Comparison of ENCODE assay signal across 24 mouse cellular contexts in the genomic region with DNA sequence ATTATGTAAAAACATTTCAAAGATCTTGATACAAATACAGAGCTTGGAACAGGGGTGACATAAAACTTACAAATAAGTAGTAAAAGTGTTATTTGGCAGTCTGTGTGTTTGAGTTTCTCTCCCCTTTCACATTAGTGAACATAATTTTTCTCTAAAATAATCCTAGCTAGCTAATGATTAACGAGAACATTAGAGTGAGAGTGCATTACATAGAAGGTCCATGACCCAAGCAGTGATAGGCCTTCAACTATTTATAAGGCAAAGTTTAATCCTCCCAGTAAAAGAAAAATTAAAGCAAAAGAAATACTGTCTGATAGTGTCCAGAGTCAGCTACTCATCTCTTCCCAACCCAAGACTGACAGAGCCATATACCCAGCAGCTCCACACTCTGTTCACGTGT.
"Had no signal": no experiment of that assay in that cellular context is flagged by ENCODE, and none has a peak within 500 bp of the region (broad histone marks: within the 10 kb centered on the region; RNA-seq: fewer than 3 reads in every experiment).

No protein-coding gene starts in this region.

- H3K4me1 ChIP-seq: heart, embryonic 10.5 days; heart, embryonic 12.5 days; hindbrain, embryonic 10.5 days; hindbrain, embryonic 12.5 days; kidney, embryonic 15.5 days; limb, embryonic 10.5 days; limb, embryonic 12.5 days; liver, embryonic 12.5 days had no signal

- H3K27me3 ChIP-seq: heart, embryonic 12.5 days; hindbrain, embryonic 12.5 days; kidney, embryonic 15.5 days; limb, embryonic 12.5 days; liver, embryonic 12.5 days had no signal

- H3K4me3 ChIP-seq: gastrocnemius, adult 2 months; heart, embryonic 10.5 days; heart, embryonic 12.5 days; hindbrain, embryonic 10.5 days; hindbrain, embryonic 12.5 days; kidney, embryonic 15.5 days; limb, embryonic 10.5 days; limb, embryonic 12.5 days; liver, embryonic 12.5 days had no signal

- H3K27ac ChIP-seq: gastrocnemius, adult 2 months; heart, embryonic 10.5 days; hindbrain, embryonic 10.5 days; hindbrain, embryonic 12.5 days; hindbrain, embryonic 14.5 days; kidney, embryonic 15.5 days; kidney, postnatal 0 days; limb, embryonic 10.5 days; limb, embryonic 12.5 days; liver, embryonic 12.5 days; liver, embryonic 14.5 days had no signal

- H3K4me2 ChIP-seq: heart, embryonic 12.5 days; hindbrain, embryonic 12.5 days; hindbrain, embryonic 14.5 days; kidney, embryonic 15.5 days; limb, embryonic 12.5 days; liver, embryonic 12.5 days had no signal

- H3K9me3 ChIP-seq: heart, embryonic 10.5 days; heart, embryonic 12.5 days; hindbrain, embryonic 10.5 days; hindbrain, embryonic 12.5 days; kidney, embryonic 15.5 days; limb, embryonic 10.5 days; limb, embryonic 12.5 days; liver, embryonic 12.5 days had no signal

- ATAC-seq: hindbrain, embryonic 16.5 days; inflammation-experienced regulatory T-cells, adult 6 months; liver, embryonic 12.5 days had no signal

- DNase-seq: gastrocnemius, adult 2 months; gastrocnemius, postnatal 10 days; gastrocnemius, postnatal 25 days; heart, adult 18-20 months; heart, postnatal 10 days; heart, postnatal 4 days; kidney, adult 11 months; kidney, postnatal 14 days; layer of hippocampus, adult 9-11 months; layer of hippocampus, postnatal 36 days; liver had no signal

- H3K9ac ChIP-seq: heart, embryonic 12.5 days; hindbrain, embryonic 12.5 days; hindbrain, embryonic 14.5 days; kidney, embryonic 15.5 days; limb, embryonic 12.5 days; liver, embryonic 12.5 days; liver, embryonic 14.5 days had no signal
